Mouse (Mus musculus) midbrain, embryonic 11.5 days (tissue): ENCODE measurements around the gene Uaca. TPM values are rescaled to one million over a fixed set of nuclear protein-coding genes. Genes with fewer than 3 reads are reported as not detected.
A peak's percentile ranks its signal among the peaks of the same experiment; 100 is the strongest.
"Not testable (repeated sequence)": the region's sequence is repeated elsewhere in the genome, so short reads cannot be mapped to it uniquely, and the experiment has no call there.

Source experiments
- ATAC-seq: fragments of 200-750 bp; cut with Nextera tagmentation; 2 replicates; pipeline ENCODE4 v1.8.0; 2017; ENCODE audit warnings: moderate TSS enrichment, moderate library complexity; ENCODE audit not compliant: low FRiP score
- DNase-seq: peaks from one replicate; pipeline ENCODE4 v3.0.0; 2015; ENCODE audit warnings: low spot score; ENCODE audit errors: missing footprints
- H3K27ac ChIP-seq: fragments of 300-500 bp; sonication (generic); 2 replicates; pipeline ENCODE4 v1.5.1; 2014; ENCODE audit warnings: low read depth, low read length
- H3K27me3 ChIP-seq: fragments of 300-500 bp; sonication (generic); 2 replicates; pipeline ENCODE4 v1.6.1; 2014; ENCODE audit warnings: mild to moderate bottlenecking, low read length, moderate library complexity, mixed read lengths; ENCODE audit not compliant: control insufficient read depth, insufficient read depth
- H3K36me3 ChIP-seq: fragments of 300-500 bp; sonication (generic); 2 replicates; pipeline ENCODE4 v1.6.1; 2014; ENCODE audit warnings: mild to moderate bottlenecking, low read length, moderate library complexity, mixed read lengths; ENCODE audit not compliant: control insufficient read depth, insufficient read depth
- H3K4me1 ChIP-seq: fragments of 300-500 bp; sonication (generic); 2 replicates; pipeline ENCODE4 v1.6.1; 2014; ENCODE audit warnings: low read length; ENCODE audit not compliant: control insufficient read depth, insufficient read depth
- H3K4me2 ChIP-seq: fragments of 300-500 bp; sonication (generic); 2 replicates; pipeline ENCODE4 v1.6.1; 2014; ENCODE audit warnings: mild to moderate bottlenecking, moderate library complexity
- H3K4me3 ChIP-seq: fragments of 300-500 bp; sonication (generic); 2 replicates; pipeline ENCODE4 v1.5.1; 2014; ENCODE audit warnings: low read depth, low read length
- H3K9ac ChIP-seq: fragments of 300-500 bp; sonication (generic); 2 replicates; pipeline ENCODE4 v1.6.1; 2014; ENCODE audit warnings: low read length
- H3K9me3 ChIP-seq: fragments of 300-500 bp; sonication (generic); 2 replicates; pipeline ENCODE4 v1.6.1; 2016; ENCODE audit warnings: low read length; ENCODE audit not compliant: control insufficient read depth
- WGBS: fragments of 180-500 bp; shearing (Covaris S2); extraction: QIAGEN DNeasy Blood & Tissue Kit; methylation state at CpG from one replicate; pipeline ENCODE4 v1.1.7; 2014; 5-methylcytosine and 5-hydroxymethylcytosine counted together
- polyA plus RNA-seq: library from polyadenylated mRNA; unstranded; fragments of >200 nt; fragmentation: Nextera tagmentation; extraction: Ambion mirVana; gene quantifications from 2 replicates; pipeline ENCODE4 v1.2.1, GENCODE M21; 2014

The Uaca gene
- polyA plus RNA-seq, 1 experiment from 2014 or later, result 27.9 TPM

DNA sequence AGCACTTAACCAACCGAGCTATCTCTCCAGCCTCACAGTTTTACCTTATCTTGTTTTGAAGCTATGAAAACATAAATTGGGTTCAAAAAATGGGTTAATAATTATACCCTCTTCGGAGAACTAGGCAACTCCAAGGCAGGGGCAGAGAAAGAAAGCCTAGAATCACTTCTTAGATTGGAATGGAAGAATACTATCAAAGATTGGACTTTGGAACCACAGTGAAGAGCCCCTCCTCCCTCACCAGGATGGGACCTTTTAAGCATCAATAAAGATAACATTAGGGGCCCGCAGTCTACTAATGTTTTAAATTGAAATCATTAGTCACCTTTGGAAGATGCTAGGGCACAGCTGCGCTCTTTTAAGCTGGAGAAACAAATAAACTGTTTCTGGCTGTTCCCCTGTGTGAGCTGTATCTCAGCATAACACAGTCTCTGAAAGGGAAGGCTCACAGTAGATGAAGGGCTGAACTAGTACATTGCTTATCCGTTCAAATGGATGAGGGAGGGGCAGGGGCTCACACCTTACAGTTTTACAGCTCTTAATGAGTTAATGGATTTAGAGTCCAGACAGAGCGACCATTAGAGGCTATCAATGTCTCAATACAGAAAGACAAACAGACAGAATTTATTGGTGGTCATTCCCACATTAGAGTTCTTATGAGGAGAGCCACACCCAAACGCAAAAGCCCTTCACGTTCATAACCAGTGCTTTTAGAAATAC, 6.5 kb downstream of the Uaca start:
- DNase-seq (peak; percentile 57), ATAC-seq (no peak)
- 87% methylated on average over 8 of the region's 8 CpGs for WGBS

DNA sequence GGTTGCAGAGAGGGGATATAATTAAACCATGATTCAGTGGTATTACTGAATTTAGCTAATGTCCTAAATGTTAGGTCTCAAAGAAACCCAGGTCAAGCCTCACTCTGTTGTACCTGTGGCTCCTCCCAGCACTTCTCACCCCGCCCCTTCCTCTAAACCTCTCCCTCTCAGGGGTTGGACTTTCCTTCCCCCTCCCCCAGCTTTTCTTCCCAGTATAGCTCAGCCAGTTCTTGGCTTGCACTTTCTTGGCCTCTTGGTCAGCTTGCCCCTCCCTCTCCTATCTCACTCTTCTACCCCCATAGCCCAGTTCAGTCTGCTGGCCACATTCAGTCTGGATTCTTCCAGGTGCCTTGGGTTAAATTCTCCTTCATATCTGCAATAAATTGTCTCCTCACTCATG, 7.4 kb downstream of the Uaca start:
- Histone ChIP-seq H3K27me3 (no peaks in the 10 kb centered on the region), H3K4me3 (no peak overlapping the region), H3K9ac (no peak overlapping the region), H3K4me1 (no peaks in the 10 kb centered on the region), H3K9me3 (no peaks in the 10 kb centered on the region), H3K4me2 (no peak overlapping the region), H3K27ac (no peak overlapping the region), H3K36me3 (no peaks in the 10 kb centered on the region)
- DNase-seq, result no peak
- 63% methylated on average over 1 of the region's 1 CpGs for WGBS
- ATAC-seq, result no peak

More for the DNA sequence above, 6.5 kb downstream of the Uaca start:
- Histone ChIP-seq H3K4me1 (no peaks in the 10 kb centered on the region), H3K9ac (no peak overlapping the region), H3K4me2 (no peak overlapping the region), H3K27ac (no peak overlapping the region), H3K36me3 (no peaks in the 10 kb centered on the region), H3K4me3 (no peak overlapping the region), H3K9me3 (no peaks in the 10 kb centered on the region), H3K27me3 (no peaks in the 10 kb centered on the region)

DNA sequence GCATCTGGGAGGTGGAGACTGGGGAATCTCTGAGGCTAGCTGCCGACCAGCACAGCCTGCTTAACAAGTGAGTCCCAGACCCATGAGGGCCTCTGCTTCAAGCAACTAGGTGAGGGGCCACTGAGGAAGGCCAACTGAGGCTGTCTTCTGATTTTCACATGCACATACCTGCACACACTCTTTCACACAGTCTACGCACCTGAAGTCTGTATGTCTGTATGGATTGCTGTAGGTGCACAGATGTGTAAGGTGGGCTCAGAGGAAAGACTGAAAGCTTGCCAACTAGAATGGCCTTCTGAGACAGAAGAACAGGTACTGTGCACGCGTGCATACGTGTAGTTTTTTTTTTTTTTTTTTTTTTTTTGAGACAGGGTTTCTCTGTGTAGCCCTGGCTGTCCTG, 8.0 kb downstream of the Uaca start:
- Histone ChIP-seq H3K9ac (no peak overlapping the region), H3K27me3 (no peaks in the 10 kb centered on the region), H3K27ac (no peak overlapping the region), H3K4me1 (no peaks in the 10 kb centered on the region), H3K4me3 (no peak overlapping the region), H3K4me2 (no peak overlapping the region), H3K9me3 (no peaks in the 10 kb centered on the region), H3K36me3 (no peaks in the 10 kb centered on the region)
- ATAC-seq (no peak), DNase-seq (peak; percentile 54)
- 94% methylated on average over 5 of the region's 5 CpGs for WGBS

DNA sequence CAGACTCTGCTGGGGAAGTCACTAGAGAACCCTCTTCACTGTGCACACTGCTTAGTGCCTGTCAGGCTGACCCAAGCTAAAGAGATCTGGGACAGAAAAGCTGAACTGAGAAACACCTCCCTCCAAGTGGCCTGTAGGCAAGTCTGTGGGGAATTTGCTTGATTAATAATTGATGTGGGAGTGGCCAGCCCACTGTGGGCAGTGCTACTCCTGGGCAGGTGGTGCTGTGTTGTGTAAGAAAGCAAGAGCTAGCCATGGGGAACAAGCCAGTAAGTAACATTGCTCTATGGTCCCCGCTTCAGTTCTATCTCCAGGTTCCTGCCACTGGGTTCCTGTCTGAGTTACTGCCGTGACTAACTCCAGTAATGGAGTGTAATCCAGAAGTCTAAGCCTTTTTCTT, 11.7 kb downstream of the Uaca start:
- H3K27me3 ChIP-seq, result no peaks in the 10 kb centered on the region
- ATAC-seq (no peak), DNase-seq (no peak)
- 88% methylated on average over 2 of the region's 2 CpGs for whole genome bisulfite sequencing
- no peak overlapping the region for H3K27ac ChIP-seq
- no peaks in the 10 kb centered on the region for H3K9me3 ChIP-seq
- no peaks in the 10 kb centered on the region for H3K36me3 ChIP-seq
- H3K9ac ChIP-seq, result no peak overlapping the region
- no peak overlapping the region for H3K4me2 ChIP-seq
- H3K4me3 ChIP-seq, result no peak overlapping the region
- no peaks in the 10 kb centered on the region for H3K4me1 ChIP-seq

DNA sequence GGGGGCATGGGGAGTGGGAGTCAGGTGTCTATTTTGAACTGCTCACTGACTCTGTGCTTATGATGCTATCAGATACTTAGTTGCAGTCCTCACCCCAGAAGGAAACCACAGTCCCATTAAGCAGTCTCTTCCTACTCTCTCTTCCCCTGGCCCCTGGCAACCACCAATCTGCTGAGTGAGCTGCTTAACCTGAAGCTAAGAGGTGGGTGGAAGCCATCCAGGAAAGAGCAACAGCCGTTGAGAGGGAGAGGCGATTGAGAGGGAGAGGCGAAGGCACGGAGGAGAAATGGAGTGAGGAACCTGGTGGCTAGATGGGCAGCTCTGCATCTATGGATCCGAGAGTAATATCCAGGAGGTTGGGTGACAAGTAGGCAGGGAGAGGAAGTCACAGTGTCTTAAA, 13.7 kb downstream of the Uaca start:
- Histone ChIP-seq H3K4me3 (no peak overlapping the region), H3K9me3 (no peaks in the 10 kb centered on the region), H3K9ac (no peak overlapping the region), H3K4me1 (no peaks in the 10 kb centered on the region), H3K27ac (no peak overlapping the region), H3K27me3 (no peaks in the 10 kb centered on the region), H3K4me2 (no peak overlapping the region), H3K36me3 (no peaks in the 10 kb centered on the region)
- WGBS, result 97% methylated on average over 5 of the region's 5 CpGs
- ATAC-seq (no peak), DNase-seq (no peak)

DNA sequence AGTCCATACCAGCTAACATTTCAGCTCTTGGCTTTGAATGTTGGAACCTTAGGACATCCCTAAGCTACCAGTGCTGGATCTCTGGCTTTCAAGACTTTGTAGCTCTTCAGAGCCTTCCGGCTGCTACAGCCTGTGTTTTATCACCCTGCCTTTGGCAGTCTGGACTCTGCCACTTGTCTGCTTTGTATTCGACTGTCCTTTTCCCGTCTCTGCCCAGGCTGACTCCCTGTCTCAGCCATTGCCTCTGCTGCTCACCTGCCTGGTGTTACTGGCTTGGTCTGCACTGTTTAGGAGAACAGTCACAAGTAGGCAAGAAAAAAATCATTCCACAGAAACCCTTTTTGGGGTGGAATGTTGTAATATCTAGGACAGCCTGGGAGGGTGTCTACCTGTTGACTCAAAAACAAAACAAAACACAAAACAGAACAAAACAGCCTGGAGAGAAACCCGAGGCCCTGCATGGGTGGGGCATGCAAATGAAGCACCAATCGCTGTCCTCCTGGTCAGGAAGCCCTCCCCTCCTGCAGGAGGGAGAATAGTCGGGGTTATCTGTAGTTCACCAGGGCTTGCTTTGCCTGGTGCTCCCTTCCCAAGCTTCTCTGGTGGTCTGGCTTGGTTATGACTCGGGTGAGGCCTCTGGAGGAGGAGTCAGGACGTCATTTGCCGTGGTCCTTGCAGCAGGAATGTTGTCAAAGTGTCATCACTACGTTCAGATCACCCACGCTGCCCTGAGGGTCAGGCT, 19.0 kb downstream of the Uaca start:
- Histone ChIP-seq H3K4me3 (no peak overlapping the region), H3K27ac (no peak overlapping the region), H3K4me1 (peaks cover 6% of the 10 kb centered on the region), H3K9me3 (no peaks in the 10 kb centered on the region), H3K4me2 (no peak overlapping the region; the same call in 1 of the 2 replicates), H3K9ac (no peak overlapping the region), H3K27me3 (no peaks in the 10 kb centered on the region), H3K36me3 (no peaks in the 10 kb centered on the region)
- WGBS, result 18% methylated on average over 11 of the region's 11 CpGs
- no peak for ATAC-seq
- DNase-seq, result no peak

DNA sequence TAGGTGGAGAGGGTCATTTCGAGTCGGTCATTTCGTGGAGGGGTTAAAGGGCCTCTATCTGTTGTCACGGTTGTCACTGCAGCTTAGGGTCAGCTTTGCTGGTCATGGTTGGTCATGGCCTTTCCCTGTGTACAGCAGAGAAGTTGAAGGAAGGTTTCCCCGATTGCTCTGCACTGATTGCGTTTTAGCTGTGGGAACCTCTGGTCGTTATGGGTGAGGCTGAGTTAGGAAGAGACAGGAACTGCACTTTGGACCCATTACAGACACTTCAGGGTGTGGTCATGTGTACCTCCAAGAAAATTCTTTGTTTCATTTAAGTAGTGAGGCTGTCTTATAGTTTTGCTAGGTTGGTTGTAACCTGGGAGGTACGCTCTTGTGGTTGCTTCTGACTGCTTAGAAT, 21.2 kb downstream of the Uaca start:
- peak; percentile 87 for DNase-seq

DNA sequence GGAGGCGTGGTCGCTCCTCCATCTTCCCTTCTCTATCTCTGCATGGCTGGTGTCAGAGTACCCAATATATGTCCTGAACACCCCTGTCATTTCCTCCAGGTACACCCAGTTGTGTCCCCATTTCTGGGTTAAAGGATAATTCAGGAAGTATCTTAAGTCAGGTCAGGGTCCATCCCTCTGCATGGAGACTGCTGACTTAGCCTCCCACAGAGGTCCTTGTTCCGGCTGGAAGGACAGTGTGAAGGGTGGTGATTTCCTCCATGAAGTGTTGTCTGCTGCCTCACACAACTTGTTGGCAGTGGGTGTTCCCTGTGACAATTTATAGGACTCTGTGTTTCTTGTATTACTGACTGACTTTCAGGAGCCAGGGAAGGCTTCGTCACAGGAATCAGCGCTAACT, 23.2 kb downstream of the Uaca start:
- no peaks in the 10 kb centered on the region for H3K27me3 ChIP-seq
- no peak for ATAC-seq
- no peak overlapping the region for H3K4me3 ChIP-seq
- WGBS, result 94% methylated on average over 5 of the region's 5 CpGs
- H3K9ac ChIP-seq, result no peak overlapping the region
- no peak overlapping the region for H3K27ac ChIP-seq
- no peaks in the 10 kb centered on the region for H3K9me3 ChIP-seq
- no peak for DNase-seq
- H3K36me3 ChIP-seq, result no peaks in the 10 kb centered on the region
- H3K4me1 ChIP-seq, result peaks cover 6% of the 10 kb centered on the region
- H3K4me2 ChIP-seq, result no peak overlapping the region

More for the DNA sequence above, 21.2 kb downstream of the Uaca start:
- Histone ChIP-seq H3K9me3 (no peaks in the 10 kb centered on the region), H3K9ac (no peak overlapping the region), H3K4me2 (no peak overlapping the region), H3K4me3 (no peak overlapping the region), H3K4me1 (peaks cover 6% of the 10 kb centered on the region), H3K27me3 (no peaks in the 10 kb centered on the region), H3K36me3 (no peaks in the 10 kb centered on the region), H3K27ac (no peak overlapping the region)
- ATAC-seq, result no peak
- 76% methylated on average over 8 of the region's 8 CpGs for WGBS

DNA sequence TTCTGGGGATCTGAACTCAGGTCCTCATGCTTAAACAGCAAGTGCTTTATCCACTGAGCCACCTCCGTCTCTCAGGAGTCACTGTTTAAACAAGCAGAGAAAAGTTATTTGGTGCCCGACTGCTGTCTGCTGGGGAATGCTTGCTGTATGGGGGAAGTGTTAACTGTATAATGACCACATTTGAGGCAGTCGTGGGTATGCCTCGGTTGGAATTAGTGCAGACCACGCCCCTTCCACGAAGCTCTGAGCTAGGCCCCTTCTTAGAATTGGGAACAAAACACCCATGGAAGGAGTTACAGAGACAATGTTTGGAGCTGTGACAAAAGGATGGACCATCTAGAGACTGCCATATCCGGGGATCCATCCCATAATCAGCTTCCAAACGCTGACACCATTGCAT, 24.2 kb downstream of the Uaca start:
- ATAC-seq, result not testable (repeated sequence)

More for the DNA sequence above, 24.2 kb downstream of the Uaca start:
- H3K4me1 ChIP-seq, H3K27ac ChIP-seq, H3K9ac ChIP-seq, H3K9me3 ChIP-seq, DNase-seq, H3K4me3 ChIP-seq, H3K4me2 ChIP-seq, H3K27me3 ChIP-seq, H3K36me3 ChIP-seq: not testable (repeated sequence)
- 42% methylated on average over 6 of the region's 8 CpGs for WGBS
